Mouse (Mus musculus) cerebellum, adult (tissue): Measurements from ENCODE around the gene Scly.

Experiments used
- ATAC-seq: cut with Nextera tagmentation; 2 replicates; pipeline ENCODE4 v1.9.2; 2017; ENCODE audit warnings: mild to moderate bottlenecking, moderate library complexity, mixed read lengths; ENCODE audit not compliant: insufficient number of reproducible peaks, low FRiP score, low TSS enrichment

Gene Scly

DNA sequence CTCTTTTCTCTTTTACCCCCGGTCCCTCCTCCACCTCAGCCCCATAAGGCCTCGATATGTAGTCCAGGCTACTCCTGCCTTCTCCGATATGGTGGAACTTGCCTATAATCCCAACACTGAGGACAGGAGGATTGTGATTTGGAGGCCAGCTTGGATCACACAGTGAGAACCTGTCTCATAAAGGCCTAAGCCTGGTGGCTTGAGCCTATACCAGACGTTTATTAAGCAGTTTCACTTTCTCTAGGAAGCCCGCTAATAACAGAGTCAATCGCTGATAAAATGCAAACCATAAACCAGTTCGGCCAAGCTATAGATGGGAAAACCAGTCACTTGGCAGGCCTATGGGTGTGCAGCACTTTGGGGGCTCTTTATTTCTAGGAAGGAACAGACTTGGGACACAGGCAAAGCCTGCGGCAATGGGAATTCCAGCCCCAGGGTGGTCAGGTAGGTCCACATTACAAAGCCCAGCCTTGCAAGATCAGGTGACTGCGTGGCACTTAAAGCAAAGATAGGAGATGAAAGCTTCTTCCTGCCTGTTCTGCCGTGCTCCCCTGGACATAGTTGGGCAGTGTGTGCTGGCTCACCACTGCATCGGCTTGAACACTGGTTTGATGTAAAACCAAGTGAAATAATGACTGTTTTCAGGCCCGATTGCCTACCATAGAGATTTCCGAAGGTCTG lies 1.0 kb downstream of the Scly start:
- no peak for ATAC-seq

DNA sequence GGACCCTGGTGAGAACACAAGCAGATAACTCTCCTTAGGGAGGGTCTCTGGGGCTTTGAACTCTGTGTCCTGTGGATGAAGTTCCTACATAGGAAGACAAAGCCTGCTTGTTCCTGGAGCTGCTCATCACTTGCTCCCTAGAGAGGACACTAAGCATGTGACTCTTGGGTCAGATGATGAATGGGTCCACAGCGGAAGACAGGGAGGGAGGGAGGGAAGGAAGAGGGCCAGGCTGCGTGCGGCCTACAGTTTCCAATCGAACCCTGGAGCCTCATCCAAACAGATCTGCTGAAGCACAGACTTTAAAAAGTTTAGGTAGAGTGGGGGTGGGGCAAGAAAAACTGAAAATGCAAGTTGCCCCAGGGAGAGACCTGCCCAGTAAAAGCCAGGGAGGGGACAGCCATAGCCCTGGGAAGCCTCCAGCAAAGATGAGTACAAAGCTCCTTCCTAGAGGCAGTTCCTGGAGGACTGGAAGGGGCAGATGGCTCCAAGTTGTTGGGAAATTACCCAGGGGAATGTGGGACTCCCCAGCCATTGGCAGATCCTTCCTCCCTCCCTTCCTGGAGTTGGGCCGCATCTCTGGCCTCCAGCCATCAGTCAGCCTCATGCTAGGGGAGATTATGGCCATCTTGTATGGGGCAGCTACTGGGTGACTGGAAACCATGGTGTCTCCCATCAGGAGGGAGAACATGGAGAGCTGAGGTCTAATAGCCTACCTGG lies 1.7 kb downstream of the Scly start:
- no peak for ATAC-seq

DNA sequence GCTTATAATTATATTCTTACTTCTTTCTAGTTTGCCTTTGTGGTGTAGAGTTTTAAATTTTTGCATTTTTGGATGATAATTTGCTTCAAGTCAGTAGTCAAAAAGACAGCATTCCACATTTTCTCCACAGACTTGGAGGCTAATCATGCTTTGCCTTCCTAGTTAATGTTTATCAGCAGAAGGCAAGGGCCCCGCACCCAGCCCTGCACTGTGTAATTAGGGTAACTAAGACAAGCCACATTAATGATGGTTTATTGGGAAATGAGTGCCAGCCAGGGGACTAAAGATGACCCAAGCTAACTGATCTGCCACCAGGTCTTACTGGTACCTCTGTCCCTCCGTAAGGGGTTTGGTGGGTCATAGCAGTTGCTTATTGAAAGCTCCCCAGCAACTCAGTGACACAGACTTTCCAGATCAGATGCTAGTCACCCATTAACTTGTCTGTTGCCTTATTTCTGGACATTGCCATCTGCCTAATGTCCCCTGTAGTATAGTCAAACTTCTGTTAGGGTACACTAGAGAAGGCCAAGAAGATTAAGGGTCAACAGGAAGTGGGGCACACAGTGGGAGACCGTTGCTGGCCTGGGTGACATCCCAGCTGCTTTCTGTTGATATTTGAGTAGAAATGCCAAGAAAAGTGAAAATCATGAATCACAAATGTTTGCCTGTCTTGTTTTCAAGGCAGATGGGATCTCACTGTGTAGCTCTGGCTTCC lies 3.2 kb downstream of the Scly start:
- ATAC-seq = no peak

DNA sequence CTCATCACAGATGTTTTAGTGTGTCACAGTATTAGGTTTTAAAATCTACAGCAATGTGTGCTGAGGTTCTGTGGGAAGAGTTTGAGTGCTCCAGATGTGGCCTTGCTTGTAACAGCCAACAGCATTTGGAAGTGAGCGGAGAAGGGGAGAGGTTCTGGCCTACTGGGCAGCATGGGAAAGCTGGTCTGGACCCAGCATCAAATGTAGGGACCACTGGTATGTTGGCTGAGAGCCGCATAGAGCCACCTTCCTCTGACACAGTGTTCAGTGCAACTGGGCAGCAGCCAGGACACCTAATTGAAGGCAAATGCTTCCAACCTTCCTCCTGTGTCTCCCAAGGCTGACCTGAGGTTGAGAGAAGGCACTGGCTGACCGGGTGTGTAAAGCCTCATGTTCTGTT lies 3.9 kb downstream of the Scly start:
- ATAC-seq = no peak

- ATAC-seq = no peak
Measured at GRCm38 (mm10) chr1:91304621-91305020, 6.5 kb downstream of the Scly start.

GRCm38 (mm10) chr1:91309366-91310085 lies 11.4 kb downstream of the Scly start:
- no peak for ATAC-seq

DNA sequence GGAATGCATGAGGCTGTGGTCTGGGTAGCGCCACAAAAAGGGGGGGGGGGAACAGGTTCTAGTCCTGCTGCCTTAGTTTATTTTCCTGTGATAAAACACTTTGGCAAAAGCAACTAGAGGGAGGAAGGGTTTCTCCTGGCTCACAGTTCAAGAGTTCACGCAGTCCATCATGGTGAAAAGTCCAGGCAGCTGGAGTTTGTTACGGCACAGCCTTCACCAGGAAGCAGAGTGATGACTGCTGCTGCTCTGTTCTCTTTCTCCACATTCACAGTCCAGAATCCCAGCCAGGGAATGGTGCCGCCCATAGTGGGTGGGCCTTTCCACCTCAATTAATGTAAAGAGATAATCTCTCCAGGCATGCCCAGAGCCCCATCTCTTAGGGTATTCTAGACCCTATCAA lies 14.1 kb downstream of the Scly start:
- ATAC-seq = no peak

GRCm38 (mm10) chr1:91313251-91313650 lies 15.1 kb downstream of the Scly start:
- ATAC-seq = no peak

DNA sequence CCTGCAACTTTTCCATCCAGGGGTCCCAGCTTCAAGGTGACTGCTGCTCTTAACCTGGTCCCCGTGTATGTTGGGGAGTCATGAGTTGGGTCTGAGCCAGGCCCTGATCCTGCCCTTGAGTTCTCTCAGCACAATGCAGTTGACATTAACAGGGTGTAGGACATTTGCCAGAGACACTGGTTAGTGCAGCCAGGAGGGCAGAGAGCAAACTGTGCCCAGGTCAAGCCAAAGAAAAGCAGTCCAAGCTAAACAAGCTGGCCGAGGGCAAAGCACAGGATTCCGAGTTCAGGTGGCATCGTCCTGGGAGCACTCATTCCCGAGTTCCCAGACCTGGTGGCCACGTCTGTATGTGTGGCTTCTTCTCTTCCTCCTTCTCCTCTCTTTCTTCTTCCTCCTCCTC lies 19.5 kb downstream of the Scly start:
- no peak for ATAC-seq

GRCm38 (mm10) chr1:91321760-91322438 lies 23.8 kb downstream of the Scly start, which contains the start of gene Espnl:
Gene Espnl, plus strand, starts transcription at chr1:91322075.
- ATAC-seq = peak; percentile 50

- ATAC-seq = no peak
Measured at GRCm38 (mm10) chr1:91324646-91325045, 26.5 kb downstream of the Scly start.

GRCm38 (mm10) chr1:91325488-91326042 lies 27.4 kb downstream of the Scly start:
- ATAC-seq = no peak

- ATAC-seq = no peak
Measured at GRCm38 (mm10) chr1:91332102-91332501, 34.0 kb downstream of the Scly start.

GRCm38 (mm10) chr1:91333582-91333981 lies 35.4 kb downstream of the Scly start:
- no peak for ATAC-seq

- no peak for ATAC-seq
Measured at GRCm38 (mm10) chr1:91337355-91337754, 39.2 kb downstream of the Scly start.

GRCm38 (mm10) chr1:91344001-91344400 lies 45.9 kb downstream of the Scly start:
- ATAC-seq = no peak

- no peak for ATAC-seq
Measured at GRCm38 (mm10) chr1:91344921-91345685, 47.0 kb downstream of the Scly start.

GRCm38 (mm10) chr1:91346892-91347291 lies 48.8 kb downstream of the Scly start:
- ATAC-seq = peak; percentile 79

DNA sequence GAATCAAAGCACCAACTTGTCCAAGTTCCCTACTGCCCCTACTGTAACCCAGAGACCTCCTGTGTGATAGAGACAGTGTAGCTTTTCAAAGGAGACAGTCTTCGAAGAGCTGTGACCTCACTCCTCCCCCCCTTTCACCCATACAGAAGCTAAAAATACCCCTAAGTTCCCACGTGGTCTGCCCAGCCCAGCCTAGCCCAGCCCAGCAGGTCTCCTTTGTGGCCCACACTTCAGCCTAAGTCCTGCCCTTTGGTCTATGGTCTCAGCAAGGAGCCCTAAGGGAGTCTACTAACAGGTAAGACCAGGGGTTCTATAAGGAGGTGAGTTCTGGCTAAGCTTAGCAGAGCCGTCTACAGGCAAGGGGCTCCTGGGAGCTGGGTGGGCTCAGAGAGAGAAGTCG lies 52.7 kb downstream of the Scly start, which contains the start of gene Klhl30:
Gene Klhl30, plus strand, starts transcription at position 176 of the 400 bp plus-strand sequence.
- ATAC-seq = no peak
